Mouse (Mus musculus) liver, embryonic 12.5 days (tissue): ENCODE results near the gene Rbm47. TPM values are rescaled to one million over a fixed set of nuclear protein-coding genes. Genes with fewer than 3 reads are reported as not detected.

Experiments used
- ATAC-seq: fragments of 200-750 bp; cut with Nextera tagmentation; 2 replicates; pipeline ENCODE4 v1.8.0; 2017; ENCODE audit warnings: moderate number of reproducible peaks, mild to moderate bottlenecking, moderate library complexity
- H3K27ac ChIP-seq: fragments of 300-500 bp; sonication (generic); 2 replicates; pipeline ENCODE4 v1.5.1; 2016; ENCODE audit warnings: mild to moderate bottlenecking
- H3K27me3 ChIP-seq: fragments of 300-500 bp; sonication (generic); replicated peaks from 2 replicates; pipeline ENCODE4 v1.6.1; 2016; ENCODE audit warnings: mild to moderate bottlenecking, moderate library complexity
- H3K36me3 ChIP-seq: fragments of 300-500 bp; sonication (generic); 2 replicates; pipeline ENCODE4 v1.6.1; 2016; ENCODE audit warnings: mild to moderate bottlenecking, moderate library complexity
- H3K4me1 ChIP-seq: fragments of 300-500 bp; sonication (generic); 2 replicates; pipeline ENCODE4 v1.6.1; 2016
- H3K4me2 ChIP-seq: fragments of 300-500 bp; sonication (generic); 2 replicates; pipeline ENCODE4 v1.6.1; 2016; ENCODE audit warnings: mild to moderate bottlenecking, moderate library complexity
- H3K4me3 ChIP-seq: fragments of 300-500 bp; sonication (generic); 2 replicates; pipeline ENCODE4 v1.5.1; 2016; ENCODE audit warnings: mild to moderate bottlenecking, moderate library complexity
- H3K9ac ChIP-seq: fragments of 300-500 bp; sonication (generic); 2 replicates; pipeline ENCODE4 v1.6.1; 2016; ENCODE audit warnings: mild to moderate bottlenecking, moderate library complexity
- H3K9me3 ChIP-seq: fragments of 300-500 bp; sonication (generic); replicated peaks from 2 replicates; pipeline ENCODE4 v1.6.1; 2016; ENCODE audit warnings: mild to moderate bottlenecking, moderate library complexity
- WGBS: fragments of 180-500 bp; shearing (Covaris S2); methylation state at CpG from one replicate; pipeline ENCODE4 v1.1.7; 2016; ENCODE audit not compliant: insufficient replicate concordance; 5-methylcytosine and 5-hydroxymethylcytosine counted together
- polyA plus RNA-seq: library from polyadenylated mRNA; unstranded; fragments of >200 nt; fragmentation: Nextera tagmentation; extraction: Ambion mirVana; gene quantifications from 2 replicates; pipeline ENCODE4 v1.2.1, GENCODE M21; 2016

Gene Rbm47
- polyA plus RNA-seq, 1 experiment from 2014 or later: 9.4 TPM

DNA sequence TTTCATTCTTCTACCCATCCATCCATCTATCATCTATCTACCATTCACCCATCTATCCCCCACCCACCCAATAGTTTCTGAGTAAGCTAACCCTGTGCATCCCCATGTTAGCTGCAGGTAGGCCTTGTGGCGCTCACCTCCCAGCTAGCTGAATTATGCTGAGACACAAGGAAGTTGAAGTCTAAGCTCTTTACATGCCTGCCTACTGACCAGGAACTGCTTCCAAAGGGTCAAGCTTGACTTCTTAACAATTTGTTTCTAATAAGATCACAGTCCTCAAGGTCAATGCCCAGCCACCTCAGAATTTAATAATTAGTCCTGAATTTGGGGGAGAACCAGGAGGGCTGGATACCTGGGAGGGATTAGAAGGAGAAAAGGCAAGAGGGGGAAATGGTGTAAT is 140.1 kb downstream of the Rbm47 start:
- Histone ChIP-seq H3K36me3 (no peaks in the 10 kb centered on the region), H3K4me3 (no peak overlapping the region), H3K27me3 (0 out of 2 replicates have a peak, but pooled peaks cover 6% of the 10 kb centered on the region), H3K4me2 (no peak overlapping the region), H3K9me3 (no peaks in the 10 kb centered on the region), H3K9ac (no peak overlapping the region), H3K4me1 (peaks cover 22% of the 10 kb centered on the region), H3K27ac (no peak overlapping the region)
- WGBS: 90% methylated on average over 1 of the region's 1 CpGs
- ATAC-seq: no peak

DNA sequence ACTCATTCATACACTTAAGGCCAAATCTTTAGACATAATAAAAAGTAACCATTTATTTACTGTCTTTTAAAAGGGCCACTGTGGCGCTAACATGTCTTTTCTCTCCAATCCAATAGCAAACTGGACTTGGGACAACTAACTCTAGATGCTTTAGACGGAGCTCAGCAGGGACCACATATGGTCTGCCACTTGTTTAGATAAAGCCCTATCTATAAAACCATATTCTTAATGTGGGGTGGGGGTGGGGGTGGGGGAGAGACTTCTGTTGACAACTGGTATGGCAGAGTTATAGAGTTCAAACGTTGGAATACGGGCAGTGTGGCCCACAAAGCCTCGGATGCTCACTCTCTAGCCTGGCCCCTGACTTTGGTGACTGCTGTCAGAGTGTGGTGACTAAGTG is 141.2 kb downstream of the Rbm47 start:
- Histone ChIP-seq H3K4me2 (no peak overlapping the region), H3K27me3 (0 out of 2 replicates have a peak, but pooled peaks cover 6% of the 10 kb centered on the region)
- ATAC-seq: peak; percentile 80

GRCm38 (mm10) chr5:66028232-66028631 is 144.7 kb downstream of the Rbm47 start:
- no peak overlapping the region for H3K27ac ChIP-seq
- H3K27me3 ChIP-seq: no peaks in the 10 kb centered on the region
- peaks cover 22% of the 10 kb centered on the region for H3K4me1 ChIP-seq
- H3K9me3 ChIP-seq: peaks cover 13% of the 10 kb centered on the region
- 81% methylated on average over 5 of the region's 5 CpGs for WGBS
- peaks cover 17% of the 10 kb centered on the region for H3K36me3 ChIP-seq
- no peak overlapping the region for H3K9ac ChIP-seq
- H3K4me2 ChIP-seq: no peak overlapping the region
- H3K4me3 ChIP-seq: no peak overlapping the region
- no peak for ATAC-seq

More for the DNA sequence above, 141.2 kb downstream of the Rbm47 start:
- Histone ChIP-seq H3K4me3 (no peak overlapping the region), H3K36me3 (peaks cover 6% of the 10 kb centered on the region), H3K27ac (no peak overlapping the region), H3K9ac (no peak overlapping the region), H3K4me1 (peaks cover 22% of the 10 kb centered on the region), H3K9me3 (peaks cover 5% of the 10 kb centered on the region)
- 31% methylated on average over 5 of the region's 5 CpGs for WGBS

- Histone ChIP-seq H3K4me3 (no peak overlapping the region), H3K36me3 (peaks cover 26% of the 10 kb centered on the region), H3K27ac (no peak overlapping the region), H3K4me1 (peaks cover 19% of the 10 kb centered on the region), H3K4me2 (no peak overlapping the region), H3K9ac (no peak overlapping the region), H3K27me3 (no peaks in the 10 kb centered on the region), H3K9me3 (peaks cover 13% of the 10 kb centered on the region)
- WGBS: 87% methylated on average over 8 of the region's 8 CpGs
- no peak for ATAC-seq
These were observed 145.7 kb downstream of the Rbm47 start for GRCm38 (mm10) chr5:66027206-66027605.

- ATAC-seq: no peak
- H3K4me1 ChIP-seq: peaks cover 15% of the 10 kb centered on the region
- H3K27ac ChIP-seq: no peak overlapping the region
- no peak overlapping the region for H3K4me2 ChIP-seq
- peaks cover 29% of the 10 kb centered on the region for H3K36me3 ChIP-seq
- 91% methylated on average over 31 of the region's 31 CpGs for WGBS
- H3K9ac ChIP-seq: no peak overlapping the region
- H3K9me3 ChIP-seq: peaks cover 13% of the 10 kb centered on the region
- H3K27me3 ChIP-seq: no peaks in the 10 kb centered on the region
- H3K4me3 ChIP-seq: no peak overlapping the region
These were observed 146.1 kb downstream of the Rbm47 start for GRCm38 (mm10) chr5:66026796-66027195.

DNA sequence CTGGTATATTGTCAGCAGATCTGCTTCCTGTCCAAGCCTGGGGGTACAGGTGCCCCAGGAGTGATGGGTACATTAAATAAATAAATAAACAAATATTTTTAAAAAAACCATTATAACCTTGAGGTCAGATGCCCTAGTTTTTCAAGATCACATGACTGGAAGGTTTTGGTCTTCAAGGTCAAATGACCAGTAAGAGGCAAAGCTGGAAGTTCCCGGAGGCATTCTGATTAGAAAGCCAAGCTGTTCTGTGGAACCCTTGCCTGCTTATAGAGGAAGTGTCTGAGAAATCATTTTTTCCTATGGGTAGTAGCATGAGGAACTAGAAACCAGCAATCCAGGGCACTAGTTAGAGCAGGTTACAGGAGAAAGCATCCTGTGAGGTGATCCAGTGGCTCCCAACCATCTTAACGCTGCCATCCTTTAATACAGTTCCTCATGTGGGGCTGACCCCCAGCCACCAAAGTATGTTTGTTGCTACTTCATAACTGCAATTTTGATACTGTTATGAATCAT is 157.4 kb downstream of the Rbm47 start:
- H3K9ac ChIP-seq: no peak overlapping the region
- no peak overlapping the region for H3K27ac ChIP-seq
- H3K4me2 ChIP-seq: no peak overlapping the region
- H3K4me1 ChIP-seq: no peaks in the 10 kb centered on the region
- H3K9me3 ChIP-seq: no peaks in the 10 kb centered on the region
- H3K27me3 ChIP-seq: no peaks in the 10 kb centered on the region
- no peak for ATAC-seq
- WGBS: 79% methylated on average over 2 of the region's 2 CpGs
- H3K36me3 ChIP-seq: peaks cover 3% of the 10 kb centered on the region
- no peak overlapping the region for H3K4me3 ChIP-seq

GRCm38 (mm10) chr5:66014437-66014836 is 158.5 kb downstream of the Rbm47 start:
- H3K27ac ChIP-seq: no peak overlapping the region
- H3K9me3 ChIP-seq: no peaks in the 10 kb centered on the region
- H3K4me1 ChIP-seq: no peaks in the 10 kb centered on the region
- H3K4me2 ChIP-seq: no peak overlapping the region
- no peak overlapping the region for H3K9ac ChIP-seq
- H3K4me3 ChIP-seq: no peak overlapping the region
- H3K36me3 ChIP-seq: no peaks in the 10 kb centered on the region
- 70% methylated on average over 2 of the region's 2 CpGs for WGBS
- ATAC-seq: no peak
- H3K27me3 ChIP-seq: no peaks in the 10 kb centered on the region

DNA sequence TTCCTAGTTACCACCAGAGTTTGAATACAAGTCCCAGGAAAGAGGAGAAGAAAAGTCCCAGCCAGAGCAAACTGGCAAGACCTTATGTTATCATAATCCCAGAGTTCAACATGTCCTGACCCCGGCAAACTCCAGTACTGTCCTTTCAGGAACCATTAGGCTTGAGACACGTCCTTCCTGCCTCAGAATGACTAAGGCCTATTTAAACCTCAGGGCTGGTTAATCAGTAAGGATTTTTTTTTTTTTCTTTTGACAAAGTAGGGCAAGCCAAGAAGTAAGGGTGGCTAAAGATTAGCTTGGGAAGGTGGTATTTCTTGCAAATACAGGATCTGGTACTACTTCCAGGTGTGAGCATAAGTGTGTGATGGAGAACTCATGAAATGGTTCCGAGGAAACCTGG is 158.9 kb downstream of the Rbm47 start:
- Histone ChIP-seq H3K9ac (no peak overlapping the region), H3K9me3 (no peaks in the 10 kb centered on the region), H3K4me2 (no peak overlapping the region), H3K27me3 (no peaks in the 10 kb centered on the region), H3K27ac (no peak overlapping the region), H3K4me3 (no peak overlapping the region), H3K36me3 (no peaks in the 10 kb centered on the region), H3K4me1 (no peaks in the 10 kb centered on the region)
- WGBS: 41% methylated on average over 3 of the region's 3 CpGs
- ATAC-seq: no peak

- Histone ChIP-seq H3K4me2 (no peak overlapping the region), H3K4me3 (no peak overlapping the region), H3K27ac (no peak overlapping the region), H3K27me3 (no peaks in the 10 kb centered on the region; the same call in 1 of the 2 replicates), H3K4me1 (peaks cover 13% of the 10 kb centered on the region), H3K9ac (no peak overlapping the region), H3K36me3 (no peaks in the 10 kb centered on the region), H3K9me3 (no peaks in the 10 kb centered on the region)
- no peak for ATAC-seq
- 73% methylated on average over 15 of the region's 15 CpGs for WGBS
These were observed 164.5 kb downstream of the Rbm47 start for GRCm38 (mm10) chr5:66008245-66008967.

DNA sequence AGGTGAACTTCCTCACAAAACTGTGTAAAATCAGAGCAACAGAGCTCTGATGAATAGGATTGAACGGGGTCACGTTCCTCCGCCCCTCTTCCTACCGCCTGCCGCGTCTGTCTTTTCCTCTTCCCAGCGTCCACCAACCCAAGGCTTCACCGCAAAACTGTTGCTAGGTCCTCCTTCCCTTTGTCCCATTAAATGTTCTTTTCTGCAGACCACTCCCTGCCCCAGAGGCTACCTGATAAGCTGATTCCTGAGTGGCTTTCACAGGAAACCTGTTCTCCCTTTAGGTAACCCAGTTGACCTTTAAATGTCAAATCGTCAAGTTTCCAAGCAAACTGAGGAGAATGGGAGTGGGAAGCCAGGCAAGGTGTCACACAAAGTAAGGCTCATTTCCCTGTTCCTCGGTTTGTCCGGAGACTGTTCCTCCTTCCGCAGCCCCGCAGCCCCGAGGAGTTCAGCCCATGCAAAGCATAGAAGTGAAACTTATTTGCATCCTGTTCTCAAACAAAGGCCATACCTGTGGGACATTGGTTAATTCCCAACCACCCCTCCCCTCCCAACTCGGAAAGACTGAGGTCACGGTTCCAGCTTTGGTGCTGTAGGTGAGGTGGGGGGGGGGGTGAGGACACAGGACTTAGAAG is 167.8 kb downstream of the Rbm47 start:
- ATAC-seq: no peak
- Histone ChIP-seq H3K4me2 (peak overlapping the region; percentile 32), H3K4me3 (no peak overlapping the region), H3K27ac (no peak overlapping the region), H3K36me3 (no peaks in the 10 kb centered on the region), H3K9me3 (no peaks in the 10 kb centered on the region), H3K9ac (no peak overlapping the region), H3K4me1 (peaks cover 13% of the 10 kb centered on the region), H3K27me3 (no peaks in the 10 kb centered on the region; the same call in 1 of the 2 replicates)
- WGBS: 28% methylated on average over 16 of the region's 16 CpGs

DNA sequence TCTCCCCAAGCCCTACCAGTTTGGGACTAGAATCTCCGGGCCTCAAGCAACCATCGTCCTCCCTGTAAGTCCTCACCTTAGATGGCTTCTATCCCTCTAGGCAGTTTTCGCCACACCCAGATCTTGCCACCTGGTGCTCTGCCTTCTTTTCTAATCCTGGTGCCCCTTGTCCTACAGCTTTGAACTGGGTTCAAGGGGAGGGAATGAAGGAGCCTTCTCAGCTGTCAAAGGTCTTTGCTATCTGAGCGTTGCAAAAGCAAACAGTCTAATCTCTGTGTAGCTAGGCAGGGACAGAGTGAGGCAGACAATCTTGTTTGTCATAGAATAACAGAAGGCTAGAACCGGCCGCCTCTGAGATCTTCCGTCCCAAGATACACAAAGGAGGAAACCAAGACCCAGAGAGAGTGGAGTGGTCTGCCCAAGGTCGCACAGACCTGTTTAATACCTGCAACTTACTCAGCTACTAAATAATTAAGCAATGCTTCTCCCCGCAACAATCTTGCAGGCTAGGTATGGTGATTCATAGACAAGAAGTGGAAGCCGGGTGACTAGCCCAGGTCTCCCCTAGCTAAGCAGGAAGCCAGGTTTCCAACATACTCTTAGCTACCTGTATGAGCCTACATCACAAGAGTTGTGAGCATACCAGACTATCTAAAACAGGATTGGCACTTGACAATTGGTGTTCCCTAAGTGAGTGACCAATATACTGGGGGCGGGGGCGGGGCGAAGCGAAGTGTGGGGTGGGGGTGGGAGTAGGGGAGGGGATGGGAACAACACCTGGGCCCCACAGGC is 168.6 kb downstream of the Rbm47 start, which contains the start of gene 9130230L23Rik:
Gene 9130230L23Rik, minus strand, starts transcription at position 152 of the 792 bp plus-strand sequence.
- Histone ChIP-seq H3K27me3 (no peaks in the 10 kb centered on the region; the same call in 1 of the 2 replicates), H3K4me1 (peaks cover 13% of the 10 kb centered on the region), H3K36me3 (no peaks in the 10 kb centered on the region), H3K9ac (no peak within 1 kb of the TSS), H3K4me2 (peak within 1 kb of the TSS; percentile 32), H3K9me3 (no peaks in the 10 kb centered on the region), H3K4me3 (no peak within 1 kb of the TSS), H3K27ac (no peak within 1 kb of the TSS)
- 42% methylated on average over 14 of the region's 14 CpGs for WGBS
- no peak for ATAC-seq
